Mouse (Mus musculus) kidney, embryonic 15.5 days (tissue): ENCODE measurements around the gene Swap70. TPM values are rescaled to one million over a fixed set of nuclear protein-coding genes. Genes with fewer than 3 reads are reported as not detected.

Experiments
- ATAC-seq: fragments of 200-750 bp; cut with Nextera tagmentation; replicated peaks from 2 replicates; pipeline ENCODE4 v1.8.0; 2017; ENCODE audit warnings: moderate TSS enrichment; ENCODE audit not compliant: low FRiP score
- H3K27ac ChIP-seq: fragments of 300-500 bp; sonication (generic); 2 replicates; pipeline ENCODE4 v1.5.1; 2015; ENCODE audit warnings: mild to moderate bottlenecking, inconsistent platforms
- H3K27me3 ChIP-seq: fragments of 300-500 bp; sonication (generic); 2 replicates; pipeline ENCODE4 v1.6.1; 2015; ENCODE audit warnings: inconsistent platforms
- H3K36me3 ChIP-seq: fragments of 300-500 bp; sonication (generic); 2 replicates; pipeline ENCODE4 v1.6.1; 2015; ENCODE audit warnings: inconsistent platforms
- H3K4me1 ChIP-seq: fragments of 300-500 bp; sonication (generic); 2 replicates; pipeline ENCODE4 v1.6.1; 2015; ENCODE audit warnings: inconsistent platforms
- H3K4me2 ChIP-seq: fragments of 300-500 bp; sonication (generic); 2 replicates; pipeline ENCODE4 v1.6.1; 2015; ENCODE audit warnings: moderate library complexity, mild to moderate bottlenecking, inconsistent platforms
- H3K4me3 ChIP-seq: fragments of 300-500 bp; sonication (generic); replicated peaks from 2 replicates; pipeline ENCODE4 v1.5.1; 2015; ENCODE audit warnings: mild to moderate bottlenecking, inconsistent platforms
- H3K9ac ChIP-seq: fragments of 300-500 bp; sonication (generic); 2 replicates; pipeline ENCODE4 v1.6.1; 2015; ENCODE audit warnings: mild to moderate bottlenecking, inconsistent platforms
- H3K9me3 ChIP-seq: fragments of 300-500 bp; sonication (generic); replicated peaks from 2 replicates; pipeline ENCODE4 v1.6.1; 2016; ENCODE audit warnings: inconsistent platforms
- WGBS: fragments of 180-500 bp; shearing (Covaris S2); methylation state at CpG from one replicate; pipeline ENCODE4 v1.1.7; 2015; ENCODE audit warnings: mixed read lengths; 5-methylcytosine and 5-hydroxymethylcytosine counted together
- polyA plus RNA-seq: library from polyadenylated mRNA; unstranded; fragments of >200 nt; fragmentation: Nextera tagmentation; extraction: Ambion mirVana; gene quantifications from 2 replicates; pipeline ENCODE4 v1.2.1, GENCODE M21; 2015

Gene Swap70
- polyA plus RNA-seq, 1 experiment from 2014 or later: 32.8 TPM

DNA sequence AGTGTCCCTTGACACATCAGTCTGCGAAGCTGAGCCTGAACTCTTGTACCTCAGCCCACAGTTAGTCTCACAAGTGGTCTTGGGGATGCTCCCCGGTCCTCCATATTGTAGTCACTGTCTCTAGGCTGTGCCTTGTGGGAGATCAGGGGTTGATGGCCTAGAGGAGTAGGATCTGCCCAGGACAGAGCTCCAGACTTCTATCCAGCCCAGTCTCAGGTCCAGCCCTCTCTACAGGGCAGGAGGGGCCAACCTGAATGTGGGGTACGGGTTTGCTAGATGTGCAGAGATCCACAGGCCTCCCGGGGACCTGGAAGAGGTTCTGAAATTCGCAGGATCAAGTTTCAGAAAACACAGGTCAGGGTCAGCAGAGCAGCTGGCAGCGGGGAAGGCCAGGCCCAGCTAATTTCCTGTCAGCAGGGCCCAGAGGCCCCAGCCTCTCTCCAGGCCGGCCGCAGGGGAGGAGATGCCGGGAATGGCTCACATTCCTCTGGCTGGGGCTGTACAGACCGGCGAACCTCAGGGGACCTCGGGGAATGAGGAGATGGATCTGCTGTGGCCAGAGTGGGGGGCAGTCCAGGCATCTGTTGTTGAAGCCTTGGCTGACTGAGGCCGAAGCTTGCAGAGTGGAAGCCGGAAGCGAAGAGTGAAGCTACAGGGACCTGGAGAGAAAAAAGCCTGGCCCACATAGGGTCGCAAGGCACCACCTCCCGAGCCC lies 75.5 kb downstream of the Swap70 start:
- Histone ChIP-seq H3K4me3 (no peak overlapping the region), H3K4me2 (0 out of 2 replicates have a peak overlapping the region, but pooled peaks have one; percentile 15), H3K4me1 (peaks cover 25% of the 10 kb centered on the region), H3K9me3 (no peaks in the 10 kb centered on the region), H3K27me3 (no peaks in the 10 kb centered on the region), H3K9ac (no peak overlapping the region), H3K36me3 (no peaks in the 10 kb centered on the region), H3K27ac (peak overlapping the region; percentile 92)
- 17% methylated on average over 17 of the region's 17 CpGs for WGBS
- peak; percentile 94 for ATAC-seq

DNA sequence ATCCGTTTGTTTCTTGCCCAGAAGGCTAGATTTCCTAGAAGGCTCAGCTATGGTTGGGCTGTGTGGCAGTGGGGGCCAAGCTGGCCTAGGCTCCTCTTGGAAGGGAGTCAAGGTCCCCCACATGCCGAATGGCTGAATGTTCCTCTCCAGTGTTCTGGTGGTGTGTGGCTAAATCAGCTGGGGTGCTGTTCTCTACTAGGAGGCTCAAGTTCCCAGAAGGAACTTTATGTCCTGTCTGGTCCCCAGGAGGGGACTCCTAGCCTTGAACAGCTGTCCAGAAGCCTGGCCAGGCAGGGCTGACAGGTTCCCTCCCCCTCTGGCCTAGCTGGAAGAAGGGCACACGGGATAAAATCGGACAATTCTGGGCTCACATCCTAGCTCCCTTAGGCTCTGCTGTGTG lies 76.1 kb downstream of the Swap70 start:
- Histone ChIP-seq H3K4me2 (no peak overlapping the region), H3K4me3 (no peak overlapping the region), H3K27ac (peak overlapping the region; percentile 92), H3K36me3 (no peaks in the 10 kb centered on the region), H3K27me3 (no peaks in the 10 kb centered on the region), H3K4me1 (peaks cover 25% of the 10 kb centered on the region), H3K9me3 (no peaks in the 10 kb centered on the region), H3K9ac (no peak overlapping the region)
- no peak; the same call in 1 of the 2 replicates for ATAC-seq
- 32% methylated on average over 4 of the region's 4 CpGs for WGBS

DNA sequence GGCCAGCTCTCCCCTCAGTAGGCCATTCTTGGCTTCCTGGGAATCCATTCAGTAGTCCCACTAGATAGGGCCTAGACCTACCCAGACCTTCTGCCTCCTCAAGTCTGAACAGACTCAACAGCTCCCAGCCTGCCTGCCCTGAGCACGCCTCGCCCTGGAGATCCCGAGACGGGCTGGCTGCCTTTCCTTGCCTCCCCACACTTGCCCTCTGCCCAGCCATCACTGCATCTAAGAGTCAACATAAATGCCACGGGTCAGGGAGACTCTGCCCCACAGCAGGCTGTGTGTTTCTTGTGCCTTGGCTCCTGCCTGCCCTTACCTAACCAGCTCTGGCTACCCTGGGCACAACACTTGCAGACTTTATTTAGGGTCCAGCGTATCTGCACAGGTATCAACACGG lies 76.6 kb downstream of the Swap70 start:
- no peaks in the 10 kb centered on the region for H3K36me3 ChIP-seq
- H3K9ac ChIP-seq: no peak overlapping the region
- no peak overlapping the region for H3K4me2 ChIP-seq
- no peaks in the 10 kb centered on the region for H3K9me3 ChIP-seq
- ATAC-seq: no peak; the same call in 1 of the 2 replicates
- peak overlapping the region; percentile 92 for H3K27ac ChIP-seq
- 77% methylated on average over 7 of the region's 7 CpGs for WGBS
- no peak overlapping the region for H3K4me3 ChIP-seq
- H3K27me3 ChIP-seq: no peaks in the 10 kb centered on the region
- H3K4me1 ChIP-seq: peaks cover 25% of the 10 kb centered on the region

DNA sequence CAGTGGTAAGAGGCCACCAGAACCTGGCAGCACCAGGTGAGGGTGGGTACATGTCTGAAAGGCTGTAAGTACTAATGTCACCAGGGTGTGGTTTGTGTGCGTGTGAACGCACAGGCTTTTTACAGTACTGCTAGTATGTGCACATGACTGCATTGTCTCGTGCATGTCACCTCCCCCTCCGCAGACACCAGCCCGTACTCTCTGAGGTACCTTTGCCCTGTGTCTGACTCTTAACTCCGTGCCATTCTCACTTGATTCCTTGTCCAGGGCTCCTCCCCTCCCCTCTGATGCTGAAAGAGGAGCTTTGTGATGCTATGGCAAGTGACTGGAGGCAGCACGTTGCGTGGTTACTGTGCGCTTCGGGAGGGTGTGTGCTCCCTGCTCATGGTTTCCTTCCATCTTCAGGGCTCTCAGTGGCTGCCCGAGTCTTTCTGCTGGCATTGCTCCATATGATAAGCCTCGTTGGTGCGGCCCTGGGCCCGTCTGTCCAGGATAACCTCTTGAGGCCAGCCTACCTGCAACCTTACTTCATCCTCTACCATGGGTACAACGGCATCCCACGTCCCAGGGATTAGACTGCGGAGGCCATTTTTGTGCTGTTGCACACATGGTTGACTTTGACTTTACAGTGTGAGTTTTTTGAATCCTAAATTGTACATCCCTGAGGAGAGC lies 77.4 kb downstream of the Swap70 start:
- H3K27me3 ChIP-seq: no peaks in the 10 kb centered on the region
- no peak for ATAC-seq

DNA sequence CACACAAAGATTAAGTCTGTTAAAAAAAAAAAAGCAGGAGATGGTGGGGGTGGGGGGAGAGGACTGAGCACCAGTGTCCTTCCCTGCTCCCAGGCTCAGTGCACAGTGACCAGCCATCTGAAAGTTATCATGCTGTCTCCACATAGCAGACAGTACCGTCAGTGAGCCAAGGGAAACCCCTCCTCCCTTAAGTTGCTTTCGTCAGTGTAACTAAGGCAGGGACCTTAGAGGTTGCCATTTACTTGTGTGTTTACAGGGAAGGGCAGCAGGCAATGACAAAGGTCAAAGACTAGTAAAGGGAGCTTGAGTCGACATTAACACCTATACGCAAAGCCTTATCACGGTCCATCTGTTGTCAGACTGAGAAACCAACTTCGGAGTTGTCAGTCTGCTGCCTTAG lies 81.4 kb downstream of the Swap70 start:
- H3K36me3 ChIP-seq: peaks cover 21% of the 10 kb centered on the region
- peaks cover 7% of the 10 kb centered on the region for H3K4me1 ChIP-seq
- WGBS: 49% methylated on average over 6 of the region's 6 CpGs
- ATAC-seq: no peak
- H3K4me3 ChIP-seq: no peak overlapping the region
- H3K9ac ChIP-seq: no peak overlapping the region
- no peak overlapping the region for H3K4me2 ChIP-seq
- H3K9me3 ChIP-seq: no peaks in the 10 kb centered on the region
- H3K27me3 ChIP-seq: no peaks in the 10 kb centered on the region
- H3K27ac ChIP-seq: no peak overlapping the region

More for the DNA sequence above, 77.4 kb downstream of the Swap70 start:
- Histone ChIP-seq H3K36me3 (no peaks in the 10 kb centered on the region), H3K4me2 (no peak overlapping the region), H3K4me1 (peaks cover 25% of the 10 kb centered on the region), H3K4me3 (no peak overlapping the region), H3K9me3 (no peaks in the 10 kb centered on the region), H3K9ac (no peak overlapping the region), H3K27ac (0 out of 2 replicates have a peak overlapping the region, but pooled peaks have one; percentile 92)
- WGBS: 90% methylated on average over 17 of the region's 17 CpGs

DNA sequence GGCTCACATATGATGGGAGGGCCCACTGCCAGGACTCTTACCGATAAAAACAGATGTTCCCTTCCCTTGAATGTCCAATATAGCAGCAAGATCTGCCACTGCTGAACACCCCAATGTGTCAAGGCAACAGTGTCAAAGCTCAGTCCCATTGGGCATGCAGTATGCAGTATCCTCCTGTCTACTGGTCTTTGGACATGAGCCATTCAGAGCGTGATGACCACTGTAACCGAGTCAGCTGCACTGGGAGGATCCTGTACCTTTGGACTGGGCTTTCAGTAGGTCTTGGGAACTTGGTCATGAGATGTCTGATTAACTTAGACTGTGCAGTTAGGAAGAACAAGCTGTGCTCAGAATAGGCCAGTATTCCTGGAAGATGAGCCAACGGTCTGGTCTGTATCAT lies 84.0 kb downstream of the Swap70 start:
- Histone ChIP-seq H3K4me2 (no peak overlapping the region), H3K27ac (no peak overlapping the region)

DNA sequence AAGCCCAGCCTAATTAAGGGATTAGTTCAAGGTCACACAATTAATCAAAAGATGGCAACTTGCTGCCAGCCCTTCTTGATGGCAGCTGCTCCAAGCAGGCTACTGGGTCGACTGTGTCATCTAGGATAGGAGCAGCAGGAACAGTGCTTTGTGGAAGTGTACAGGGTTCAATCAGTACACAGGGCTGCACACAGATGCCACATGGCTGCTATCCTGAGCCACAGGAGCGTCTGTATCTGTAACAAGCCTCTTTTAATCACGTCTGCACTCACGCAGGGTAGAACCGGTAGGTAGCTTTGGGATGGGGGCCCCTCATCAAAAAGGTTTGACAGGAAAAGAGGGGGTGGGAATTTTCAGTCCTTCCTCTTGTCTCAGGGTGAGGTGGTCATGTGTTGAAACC lies 84.8 kb downstream of the Swap70 start:
- H3K9ac ChIP-seq: no peak overlapping the region
- no peak overlapping the region for H3K27ac ChIP-seq

More for the DNA sequence above, 84.0 kb downstream of the Swap70 start:
- Histone ChIP-seq H3K9ac (no peak overlapping the region), H3K4me3 (no peak overlapping the region), H3K36me3 (peaks cover 42% of the 10 kb centered on the region), H3K27me3 (no peaks in the 10 kb centered on the region), H3K9me3 (no peaks in the 10 kb centered on the region), H3K4me1 (no peaks in the 10 kb centered on the region)
- no peak for ATAC-seq
- WGBS: 91% methylated on average over 4 of the region's 4 CpGs

DNA sequence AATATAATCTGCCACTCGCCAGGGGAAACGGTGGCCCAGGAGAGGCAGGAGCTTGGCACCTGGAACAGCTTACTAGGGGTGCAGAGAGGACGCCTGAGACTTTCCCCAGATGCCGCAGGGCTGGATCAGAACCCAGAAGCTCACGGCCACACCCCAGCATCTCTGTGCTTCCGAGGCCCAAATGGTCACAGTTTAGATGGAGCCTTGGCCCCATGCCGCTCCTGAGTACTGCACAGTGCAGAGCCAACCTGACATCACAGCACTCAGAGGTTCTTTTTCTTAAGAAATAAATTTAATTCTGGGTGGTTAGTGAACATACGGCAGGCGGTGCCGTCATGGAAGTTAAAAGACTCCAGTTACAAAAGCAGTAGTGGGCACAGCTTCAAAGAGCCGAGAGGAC lies 86.2 kb downstream of the Swap70 start:
- no peaks in the 10 kb centered on the region for H3K9me3 ChIP-seq
- 87% methylated on average over 11 of the region's 11 CpGs for WGBS
- no peak overlapping the region for H3K9ac ChIP-seq
- peaks cover 64% of the 10 kb centered on the region for H3K36me3 ChIP-seq
- H3K27ac ChIP-seq: no peak overlapping the region
- no peak overlapping the region for H3K4me2 ChIP-seq
- no peak for ATAC-seq
- no peak overlapping the region for H3K4me3 ChIP-seq
- H3K27me3 ChIP-seq: no peaks in the 10 kb centered on the region
- H3K4me1 ChIP-seq: no peaks in the 10 kb centered on the region

More for the DNA sequence above, 84.8 kb downstream of the Swap70 start:
- Histone ChIP-seq H3K36me3 (peaks cover 49% of the 10 kb centered on the region), H3K27me3 (no peaks in the 10 kb centered on the region), H3K9me3 (no peaks in the 10 kb centered on the region), H3K4me1 (no peaks in the 10 kb centered on the region), H3K4me3 (no peak overlapping the region), H3K4me2 (no peak overlapping the region)
- no peak for ATAC-seq
- 72% methylated on average over 5 of the region's 5 CpGs for whole genome bisulfite sequencing

DNA sequence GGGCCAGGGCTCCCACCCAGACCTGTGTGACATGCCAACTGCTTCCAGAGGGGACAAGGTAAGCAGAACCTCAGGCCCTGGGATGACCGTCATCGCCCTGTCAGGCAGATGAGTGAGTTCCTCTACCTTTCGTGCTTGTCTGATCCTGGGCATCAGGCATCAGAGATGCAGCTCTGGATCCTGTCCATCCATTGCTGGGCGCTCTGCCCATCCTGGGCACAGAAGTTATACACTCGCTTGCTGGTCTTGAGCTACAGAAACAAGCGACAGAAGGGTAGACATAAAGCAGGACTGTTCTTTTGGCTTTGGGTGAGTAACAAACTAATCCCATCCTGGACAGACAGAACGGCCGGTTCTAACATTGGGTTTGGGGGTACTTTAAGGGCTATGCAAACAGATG lies 87.7 kb downstream of the Swap70 start:
- Histone ChIP-seq H3K4me2 (no peak overlapping the region), H3K9me3 (no peaks in the 10 kb centered on the region), H3K4me1 (no peaks in the 10 kb centered on the region), H3K4me3 (no peak overlapping the region), H3K27ac (no peak overlapping the region), H3K27me3 (no peaks in the 10 kb centered on the region), H3K36me3 (peaks cover 78% of the 10 kb centered on the region), H3K9ac (no peak overlapping the region)
- no peak for ATAC-seq
- 96% methylated on average over 8 of the region's 8 CpGs for WGBS

DNA sequence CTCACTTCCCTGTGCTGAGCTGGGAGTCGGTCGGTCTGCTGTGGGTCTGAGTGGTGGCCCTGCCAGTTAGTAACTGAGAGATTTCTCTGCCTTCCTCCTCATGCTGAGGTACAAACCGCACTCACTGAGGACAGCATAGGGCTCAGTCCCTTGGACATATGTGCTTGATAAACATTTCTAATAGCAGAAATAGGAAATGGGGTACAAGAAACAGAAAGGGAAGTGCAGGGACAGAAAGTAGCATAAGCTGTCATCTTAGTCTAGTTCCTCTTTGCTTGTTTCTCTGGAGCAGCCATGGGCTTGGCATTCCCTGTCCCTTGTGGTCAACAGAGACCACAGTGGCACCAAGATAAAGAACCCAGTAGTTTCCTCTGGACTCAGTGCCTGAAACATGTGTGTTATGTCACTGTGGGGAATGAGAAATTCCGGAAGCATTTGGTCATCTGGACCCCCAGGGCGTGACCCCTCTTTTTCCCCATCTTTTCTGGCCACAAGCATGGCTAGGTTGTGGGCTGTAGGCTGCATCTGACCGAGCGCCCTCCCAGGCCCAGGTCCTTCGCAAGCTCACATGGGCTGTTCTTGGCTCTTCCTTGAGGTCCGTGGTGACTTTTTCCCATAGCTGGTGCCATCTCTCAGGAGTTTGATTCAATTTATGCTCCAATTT lies 92.0 kb downstream of the Swap70 start:
- H3K36me3 ChIP-seq: peaks cover 78% of the 10 kb centered on the region
- H3K9me3 ChIP-seq: no peaks in the 10 kb centered on the region
- no peak overlapping the region for H3K27ac ChIP-seq
- WGBS: 86% methylated on average over 9 of the region's 9 CpGs
- no peak overlapping the region for H3K4me3 ChIP-seq
- H3K9ac ChIP-seq: no peak overlapping the region
- H3K4me2 ChIP-seq: no peak overlapping the region
- H3K27me3 ChIP-seq: no peaks in the 10 kb centered on the region
- ATAC-seq: no peak
- H3K4me1 ChIP-seq: no peaks in the 10 kb centered on the region

DNA sequence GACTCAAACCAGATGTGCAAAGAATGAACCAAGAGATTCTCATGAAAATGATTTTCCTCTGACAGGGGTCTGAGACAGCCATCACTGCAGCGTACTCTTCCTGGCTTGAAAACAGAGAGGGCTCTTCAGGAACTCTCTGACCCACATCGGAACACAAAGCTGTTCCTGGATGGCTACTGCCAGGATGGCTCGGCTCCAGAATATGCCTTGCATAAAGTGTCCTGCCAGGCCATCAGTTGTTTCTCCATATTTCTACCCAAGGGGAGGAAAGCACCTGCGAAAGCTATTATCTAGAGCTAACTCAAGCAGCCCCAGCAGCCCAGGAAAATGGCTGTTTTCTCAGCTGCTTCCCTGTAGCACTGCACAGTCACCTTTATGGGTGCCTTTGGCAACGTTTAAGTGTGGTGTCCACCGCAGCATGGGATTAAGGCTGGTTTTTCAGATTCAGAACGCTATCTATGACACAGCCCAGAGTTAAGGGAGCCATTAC lies 92.9 kb downstream of the Swap70 start:
- no peaks in the 10 kb centered on the region for H3K4me1 ChIP-seq
- WGBS: 92% methylated on average over 7 of the region's 7 CpGs
- H3K4me2 ChIP-seq: no peak overlapping the region
- H3K36me3 ChIP-seq: peaks cover 77% of the 10 kb centered on the region
- no peak for ATAC-seq
- H3K4me3 ChIP-seq: no peak overlapping the region
- no peak overlapping the region for H3K9ac ChIP-seq
- H3K27ac ChIP-seq: no peak overlapping the region
- no peaks in the 10 kb centered on the region for H3K27me3 ChIP-seq
- H3K9me3 ChIP-seq: no peaks in the 10 kb centered on the region

DNA sequence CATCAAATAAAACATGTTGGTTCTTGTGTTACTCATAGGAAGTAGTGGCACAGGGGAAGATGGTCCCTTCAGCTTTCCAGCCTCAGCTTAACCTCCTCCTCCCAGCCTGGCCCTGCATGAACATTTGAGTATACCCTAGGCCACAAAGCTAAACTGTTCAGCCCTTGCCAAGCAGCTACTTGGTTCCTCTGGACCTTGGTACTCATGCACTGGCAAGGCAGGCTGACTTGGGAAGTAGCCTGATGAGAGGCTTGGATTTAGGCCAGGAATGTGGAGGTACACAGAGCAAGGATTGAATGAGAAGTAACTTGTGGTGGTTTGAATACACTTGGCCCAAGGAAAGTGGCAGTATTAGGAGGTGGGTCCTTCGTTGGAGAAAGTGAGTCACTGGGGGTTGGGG lies 93.8 kb downstream of the Swap70 start:
- Histone ChIP-seq H3K27me3 (no peaks in the 10 kb centered on the region), H3K4me3 (no peak overlapping the region), H3K4me2 (no peak overlapping the region), H3K27ac (no peak overlapping the region), H3K4me1 (no peaks in the 10 kb centered on the region), H3K9ac (no peak overlapping the region), H3K36me3 (peaks cover 73% of the 10 kb centered on the region), H3K9me3 (no peaks in the 10 kb centered on the region)
- 85% methylated on average over 1 of the region's 1 CpGs for WGBS
- ATAC-seq: no peak
